Mouse (Mus musculus) forebrain, embryonic 14.5 days (tissue): ENCODE data around the gene Rab3ip. TPM values are rescaled to one million over a fixed set of nuclear protein-coding genes. Genes with fewer than 3 reads are reported as not detected.

ENCODE experiments used
- ATAC-seq: fragments of 200-750 bp; cut with Nextera tagmentation; 2 replicates; pipeline ENCODE4 v1.8.0; 2017; ENCODE audit warnings: mild to moderate bottlenecking, moderate library complexity
- DNase-seq: peaks from one replicate; pipeline ENCODE4 v3.0.0-alpha.2; 2015; ENCODE audit warnings: low spot score
- H3K27ac ChIP-seq: fragments of 300-500 bp; sonication (generic); 2 replicates; pipeline ENCODE4 v1.5.1; 2014; ENCODE audit warnings: low read depth, mild to moderate bottlenecking, control low read depth, low read length, moderate library complexity
- H3K27me3 ChIP-seq: fragments of 300-500 bp; sonication (generic); replicated peaks from 2 replicates; pipeline ENCODE4 v1.6.1; 2014; ENCODE audit warnings: low read length, control low read depth, mixed read lengths; ENCODE audit not compliant: control insufficient read depth, insufficient read depth
- H3K36me3 ChIP-seq: fragments of 300-500 bp; sonication (generic); 2 replicates; pipeline ENCODE4 v1.6.1; 2014; ENCODE audit warnings: low read length, control low read depth; ENCODE audit not compliant: control insufficient read depth, insufficient read depth
- H3K4me1 ChIP-seq: fragments of 300-500 bp; sonication (generic); 2 replicates; pipeline ENCODE4 v1.6.1; 2014; ENCODE audit warnings: antibody characterized with exemption, low read length, control low read depth; ENCODE audit not compliant: control insufficient read depth, insufficient read depth
- H3K4me2 ChIP-seq: fragments of 300-500 bp; sonication (generic); 2 replicates; pipeline ENCODE4 v1.6.1; 2014; ENCODE audit warnings: mild to moderate bottlenecking, control low read depth, low read length
- H3K4me3 ChIP-seq: fragments of 300-500 bp; sonication (generic); 2 replicates; pipeline ENCODE4 v1.5.1; 2014; ENCODE audit warnings: low read depth, low read length, control low read depth
- H3K9ac ChIP-seq: fragments of 300-500 bp; sonication (generic); 2 replicates; pipeline ENCODE4 v1.6.1; 2014; ENCODE audit warnings: mild to moderate bottlenecking, low read length, control low read depth, moderate library complexity
- H3K9me3 ChIP-seq: fragments of 300-500 bp; sonication (generic); replicated peaks from 2 replicates; pipeline ENCODE4 v1.6.1; 2016; ENCODE audit warnings: low read length, control low read depth, mixed read lengths; ENCODE audit not compliant: control insufficient read depth
- WGBS: fragments of 180-500 bp; shearing (Covaris S2); extraction: QIAGEN DNeasy Blood & Tissue Kit; methylation state at CpG from one replicate; pipeline ENCODE4 v1.1.7; 2014; 5-methylcytosine and 5-hydroxymethylcytosine counted together
- polyA plus RNA-seq: library from polyadenylated mRNA; unstranded; fragments of >200 nt; fragmentation: Nextera tagmentation; extraction: Ambion mirVana; gene quantifications from 2 replicates; pipeline ENCODE4 v1.2.1, GENCODE M21; 2014

Rab3ip gene
- polyA plus RNA-seq, 1 experiment from 2014 or later = 37.3 TPM

DNA sequence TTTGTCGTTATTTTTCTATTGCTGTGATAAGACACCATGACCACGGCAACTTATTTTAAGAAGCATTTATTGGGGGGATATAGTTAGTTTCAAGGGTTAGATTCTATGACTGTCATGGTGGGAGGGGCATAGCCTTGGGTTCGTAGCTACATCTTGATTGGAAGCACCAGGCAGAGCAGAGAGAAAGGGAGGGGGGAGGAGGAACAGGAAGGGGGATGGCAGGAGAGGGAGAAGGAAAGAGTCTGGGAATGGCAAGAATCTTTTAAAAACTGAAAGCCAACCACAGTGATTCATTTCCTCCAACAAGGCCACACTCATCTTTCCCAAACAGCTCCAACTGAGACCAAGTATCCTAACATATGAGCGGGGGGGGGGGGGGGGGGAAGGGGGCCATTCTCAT is 32.0 kb upstream of the Rab3ip start:
- Histone ChIP-seq H3K27ac (no peak overlapping the region), H3K4me3 (no peak overlapping the region), H3K9ac (no peak overlapping the region), H3K36me3 (no peaks in the 10 kb centered on the region), H3K4me2 (no peak overlapping the region), H3K9me3 (no peaks in the 10 kb centered on the region), H3K27me3 (no peaks in the 10 kb centered on the region), H3K4me1 (peaks cover 4% of the 10 kb centered on the region; the same call in 1 of the 2 replicates)
- WGBS = 80% methylated on average over 3 of the region's 4 CpGs
- no peak for DNase-seq
- no peak for ATAC-seq

DNA sequence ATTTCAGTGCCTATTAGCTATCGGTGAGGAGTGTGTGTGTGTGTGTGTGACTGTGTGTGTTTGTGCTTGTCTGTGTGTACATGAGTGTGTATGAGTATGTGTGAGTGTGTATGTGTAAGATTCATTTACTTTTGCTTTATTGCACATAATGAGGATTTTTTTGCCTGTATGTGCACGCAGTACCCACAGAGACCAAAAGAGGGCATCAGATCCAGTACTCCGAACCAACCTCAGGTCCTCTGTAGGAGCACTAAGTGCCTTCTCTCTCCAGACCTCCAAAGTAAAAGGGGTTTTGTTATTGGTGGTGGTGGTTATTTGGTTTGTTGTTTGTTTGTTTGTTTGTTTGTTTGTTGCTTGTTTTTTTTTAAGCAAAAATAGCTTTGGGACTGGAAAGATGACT is 30.3 kb upstream of the Rab3ip start:
- peak; percentile 8 for DNase-seq
- Histone ChIP-seq H3K9ac (no peak overlapping the region), H3K9me3 (no peaks in the 10 kb centered on the region), H3K27ac (no peak overlapping the region), H3K4me3 (no peak overlapping the region), H3K27me3 (no peaks in the 10 kb centered on the region), H3K4me2 (no peak overlapping the region), H3K4me1 (no peaks in the 10 kb centered on the region), H3K36me3 (no peaks in the 10 kb centered on the region)
- ATAC-seq = no peak
- 77% methylated on average over 3 of the region's 3 CpGs for WGBS

DNA sequence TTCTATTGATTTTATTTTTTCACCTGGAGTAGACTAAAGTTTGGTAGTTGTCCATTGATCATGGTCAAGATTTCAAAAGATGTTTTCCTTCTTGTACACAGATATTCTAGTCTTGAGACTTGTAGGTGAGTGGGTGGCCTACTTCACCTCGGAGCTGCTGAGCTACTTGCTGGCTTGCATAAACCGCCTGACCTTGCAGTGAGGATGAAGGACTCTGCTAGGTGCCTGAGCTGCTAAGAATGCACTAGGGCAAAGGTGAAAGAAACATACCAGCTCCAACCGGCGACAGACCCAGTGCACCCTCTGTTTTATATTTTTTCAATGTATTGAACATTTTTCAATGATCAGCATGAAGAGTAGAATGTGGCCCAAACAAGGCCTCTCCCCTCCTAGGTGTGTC is 29.7 kb upstream of the Rab3ip start:
- no peak for DNase-seq
- WGBS = 83% methylated on average over 4 of the region's 4 CpGs

DNA sequence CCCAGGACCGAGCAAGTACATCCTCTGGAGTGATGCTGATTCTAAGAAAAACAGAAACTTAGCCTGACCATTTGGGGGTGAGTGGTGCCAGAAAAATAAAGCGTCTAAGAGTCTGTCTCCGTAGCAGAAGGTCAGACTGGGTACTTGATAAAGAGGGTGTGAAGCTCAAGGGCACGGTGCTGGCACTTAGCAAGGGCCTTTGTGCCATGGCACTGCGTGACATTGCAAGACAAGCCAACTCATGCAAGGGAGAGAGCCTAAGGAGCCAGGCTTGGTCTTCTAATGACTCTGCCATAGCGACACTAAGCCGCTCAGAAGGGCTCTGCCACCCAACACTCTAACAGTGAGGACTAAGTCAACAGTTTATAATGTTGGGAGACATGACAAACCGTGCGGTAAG is 28.3 kb upstream of the Rab3ip start:
- no peaks in the 10 kb centered on the region for H3K36me3 ChIP-seq
- H3K9ac ChIP-seq = no peak overlapping the region
- H3K4me3 ChIP-seq = no peak overlapping the region
- ATAC-seq (no peak), DNase-seq (no peak)
- no peak overlapping the region for H3K4me2 ChIP-seq
- WGBS = 89% methylated on average over 9 of the region's 9 CpGs
- H3K4me1 ChIP-seq = no peaks in the 10 kb centered on the region
- H3K27me3 ChIP-seq = no peaks in the 10 kb centered on the region
- H3K27ac ChIP-seq = no peak overlapping the region
- no peaks in the 10 kb centered on the region for H3K9me3 ChIP-seq

More for the DNA sequence above, 29.7 kb upstream of the Rab3ip start:
- Histone ChIP-seq H3K27me3 (no peaks in the 10 kb centered on the region), H3K4me1 (no peaks in the 10 kb centered on the region), H3K9ac (no peak overlapping the region), H3K4me3 (no peak overlapping the region), H3K36me3 (no peaks in the 10 kb centered on the region), H3K4me2 (no peak overlapping the region), H3K9me3 (no peaks in the 10 kb centered on the region), H3K27ac (no peak overlapping the region)
- ATAC-seq = no peak

DNA sequence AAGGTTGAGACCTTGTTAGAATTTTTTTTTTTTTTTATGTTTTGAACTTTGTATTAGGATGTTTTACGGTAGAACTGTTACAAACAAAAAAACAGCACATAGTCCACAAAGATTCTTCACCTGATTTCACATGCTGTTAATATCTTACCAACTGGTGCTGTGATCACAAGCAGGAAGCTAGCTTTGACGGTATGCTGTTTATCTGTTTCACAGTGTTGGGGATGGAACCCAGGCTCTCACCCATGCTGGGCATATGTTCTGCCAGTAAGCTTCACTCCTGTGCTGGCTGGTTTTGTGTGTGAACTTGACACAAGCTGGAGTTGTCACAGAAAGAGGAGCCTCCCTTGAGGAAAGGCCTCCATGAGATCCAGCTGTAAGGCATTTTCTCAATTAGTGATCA is 27.3 kb upstream of the Rab3ip start:
- no peaks in the 10 kb centered on the region for H3K36me3 ChIP-seq
- WGBS = 80% methylated on average over 2 of the region's 2 CpGs
- no peak overlapping the region for H3K27ac ChIP-seq
- no peak for ATAC-seq
- no peaks in the 10 kb centered on the region for H3K27me3 ChIP-seq
- H3K4me1 ChIP-seq = no peaks in the 10 kb centered on the region
- H3K9ac ChIP-seq = no peak overlapping the region
- H3K4me2 ChIP-seq = no peak overlapping the region
- no peaks in the 10 kb centered on the region for H3K9me3 ChIP-seq
- DNase-seq = no peak
- H3K4me3 ChIP-seq = no peak overlapping the region

DNA sequence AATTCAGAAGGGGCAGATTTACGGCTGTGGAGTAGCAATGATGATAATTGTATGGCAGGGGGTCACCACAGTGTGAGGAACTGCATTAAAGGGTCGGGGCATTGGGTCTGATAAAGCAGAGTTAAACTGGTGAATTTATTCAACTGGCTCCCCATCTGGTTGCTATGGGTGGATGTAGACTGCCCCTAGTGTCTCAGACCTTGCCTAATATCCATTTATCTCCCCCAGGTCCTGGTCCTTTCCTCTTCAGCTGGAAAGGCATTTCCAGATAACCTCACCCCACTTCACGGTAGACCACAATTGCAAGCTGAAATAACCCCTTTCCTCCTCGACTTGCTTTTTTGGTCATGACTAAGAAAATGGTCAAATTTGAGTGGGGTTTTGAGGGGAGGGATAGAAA is 26.9 kb upstream of the Rab3ip start:
- WGBS = 82% methylated on average over 4 of the region's 4 CpGs
- DNase-seq (no peak), ATAC-seq (no peak)
- Histone ChIP-seq H3K4me1 (no peaks in the 10 kb centered on the region), H3K27ac (no peak overlapping the region), H3K4me3 (no peak overlapping the region), H3K27me3 (no peaks in the 10 kb centered on the region), H3K9me3 (no peaks in the 10 kb centered on the region), H3K36me3 (no peaks in the 10 kb centered on the region), H3K4me2 (no peak overlapping the region), H3K9ac (no peak overlapping the region)

DNA sequence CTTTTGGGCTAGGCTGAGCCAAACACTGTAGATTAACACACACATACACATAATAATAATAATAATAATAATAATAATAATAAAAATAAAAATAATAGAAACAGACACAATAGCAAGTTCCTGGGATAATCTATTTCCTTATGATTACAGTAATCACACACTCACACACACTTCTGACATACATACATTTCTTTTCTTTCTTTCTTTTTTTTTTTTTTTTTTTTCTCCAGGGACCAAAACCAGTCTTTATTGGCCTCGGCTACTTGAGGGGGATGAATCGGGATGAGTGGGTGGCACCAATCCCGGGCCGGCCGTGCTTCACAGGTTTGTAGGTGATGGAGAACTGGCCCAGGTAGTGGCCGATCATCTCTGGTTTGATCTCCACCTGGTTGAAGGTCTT is 21.9 kb upstream of the Rab3ip start, which contains the start of gene Gm10271:
Gene Gm10271 (minus strand): TSS at position 101 of the 400 bp plus-strand sequence.
- Histone ChIP-seq H3K27ac (no peak within 1 kb of the TSS), H3K4me2 (no peak within 1 kb of the TSS), H3K4me3 (no peak within 1 kb of the TSS), H3K36me3 (no peaks in the 10 kb centered on the region), H3K4me1 (no peaks in the 10 kb centered on the region), H3K9me3 (no peaks in the 10 kb centered on the region), H3K27me3 (no peaks in the 10 kb centered on the region), H3K9ac (no peak within 1 kb of the TSS)
- 96% methylated on average over 6 of the region's 6 CpGs for WGBS
- ATAC-seq (no peak), DNase-seq (no peak)

DNA sequence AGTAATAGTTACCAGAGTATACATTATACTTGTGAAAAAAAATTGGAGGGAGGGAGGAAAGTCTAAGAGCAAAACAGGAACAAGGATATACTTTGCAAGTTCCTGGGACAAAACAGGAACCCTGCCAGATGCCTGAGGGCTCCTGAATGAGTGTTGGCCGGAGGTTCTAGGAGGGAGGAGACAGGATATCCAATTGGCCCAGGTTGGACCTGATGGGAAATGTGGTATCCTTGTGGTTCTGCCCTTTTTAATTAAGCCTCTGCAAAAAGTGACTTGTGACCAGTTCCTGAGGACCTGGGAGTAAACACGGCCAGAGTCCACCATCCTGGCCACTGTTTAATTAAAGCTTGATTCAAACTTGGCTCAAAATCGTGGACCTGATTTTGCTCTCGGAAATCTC is 18.2 kb upstream of the Rab3ip start:
- Histone ChIP-seq H3K4me1 (no peaks in the 10 kb centered on the region), H3K27me3 (no peaks in the 10 kb centered on the region), H3K9ac (no peak overlapping the region), H3K27ac (no peak overlapping the region), H3K4me2 (no peak overlapping the region), H3K36me3 (no peaks in the 10 kb centered on the region), H3K4me3 (no peak overlapping the region), H3K9me3 (no peaks in the 10 kb centered on the region)
- WGBS = 89% methylated on average over 4 of the region's 4 CpGs
- ATAC-seq (no peak), DNase-seq (no peak)

DNA sequence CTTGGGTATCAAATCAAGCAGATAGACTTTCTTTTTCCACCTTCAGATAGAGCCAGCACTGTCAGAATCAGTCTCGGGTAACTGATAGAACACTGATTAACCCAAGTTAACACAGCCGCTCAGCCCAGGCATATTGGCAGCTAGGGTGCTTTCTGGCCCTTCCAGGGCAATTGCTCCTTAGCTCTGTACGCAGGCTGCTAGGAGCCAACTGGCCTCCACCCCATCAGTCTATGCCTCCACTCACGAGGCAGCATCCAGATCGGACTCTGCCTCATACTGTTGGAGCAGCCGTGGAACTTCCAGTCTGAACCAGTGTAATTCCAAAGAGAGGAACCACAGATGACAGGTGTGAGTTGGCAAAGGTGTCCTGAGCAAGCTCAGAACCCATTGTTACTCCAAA is 15.5 kb upstream of the Rab3ip start:
- ATAC-seq = no peak
- H3K36me3 ChIP-seq = no peaks in the 10 kb centered on the region
- H3K9ac ChIP-seq = no peak overlapping the region
- no peak overlapping the region for H3K27ac ChIP-seq
- no peaks in the 10 kb centered on the region for H3K4me1 ChIP-seq
- H3K27me3 ChIP-seq = no peaks in the 10 kb centered on the region
- H3K9me3 ChIP-seq = no peaks in the 10 kb centered on the region
- H3K4me3 ChIP-seq = no peak overlapping the region
- H3K4me2 ChIP-seq = no peak overlapping the region
- WGBS = 81% methylated on average over 6 of the region's 6 CpGs
- DNase-seq = no peak
